ENCODE assay signal across 8 mouse cellular contexts in genomic region chr1:52800340-52800740, GRCm38 (mm10). TPM values are rescaled to one million over a fixed set of nuclear protein-coding genes. Genes with fewer than 3 reads are reported as not detected.
DNase-seq lines count a peak whose midpoint lies in the region; ATAC-seq and TF ChIP-seq lines count a peak whose summit lies in the region.

No protein-coding gene starts in this region.

- H3K9ac ChIP-seq in liver, embryonic 15.5 days = no peak overlapping the region
- no peak overlapping the region for H3K9ac ChIP-seq in forebrain, embryonic 16.5 days (replicated peaks; ENCODE audit: low read depth, low read length)

- H3K4me1 ChIP-seq in bone marrow, adult 2 months (ENCODE audit: control insufficient read depth, insufficient read depth, low read length) = peaks cover 3% of the 10 kb centered on the region; the same call in 1 of the 2 replicates
- H3K4me1 ChIP-seq in liver, embryonic 15.5 days (replicated peaks) = peaks cover 28% of the 10 kb centered on the region
- H3K4me1 ChIP-seq in spleen, adult 2 months (ENCODE audit: control insufficient read depth, insufficient read depth, insufficient read length) = peaks cover 12% of the 10 kb centered on the region
- peaks cover 5% of the 10 kb centered on the region for H3K4me1 ChIP-seq in forebrain, embryonic 16.5 days (replicated peaks; ENCODE audit: control insufficient read depth, insufficient read depth, low read length)

- DNase-seq in heart, adult 11 months = peak; percentile 96
- no peak for DNase-seq in heart, postnatal 4 days
- peak; percentile 63 to 77 for DNase-seq in spleen, adult 2 months (ENCODE audit: low read depth in 1 of 2, low spot score in 2 of 2)
- no peak for DNase-seq in testis, postnatal 10 days (ENCODE audit: low spot score)
- no peak for DNase-seq in cerebellum, postnatal 36 days

- no peak overlapping the region for H3K4me3 ChIP-seq in bone marrow, adult 2 months (replicated peaks; ENCODE audit: control insufficient read depth, low read depth, low read length)
- H3K4me3 ChIP-seq in liver, embryonic 15.5 days (replicated peaks) = no peak overlapping the region
- H3K4me3 ChIP-seq in spleen, adult 2 months (ENCODE audit: extremely low read depth, insufficient read depth, insufficient read length) = no peak overlapping the region
- H3K4me3 ChIP-seq in forebrain, embryonic 16.5 days (replicated peaks; ENCODE audit: low read length) = no peak overlapping the region

- 2% methylated on average over 3 of the region's 3 CpGs for WGBS in bone marrow, adult 2 months
- WGBS in liver, embryonic 15.5 days (ENCODE audit: insufficient replicate concordance) = 2% methylated on average over 3 of the region's 3 CpGs
- WGBS in spleen, adult 2 months = under 1% methylated on average over 3 of the region's 3 CpGs
- 82% methylated on average over 3 of the region's 3 CpGs for WGBS in forebrain, embryonic 16.5 days

- H3K27ac ChIP-seq in bone marrow, adult 2 months (ENCODE audit: control insufficient read depth, insufficient read depth, low read depth, low read length, poor library complexity) = peak overlapping the region; percentile 80
- 0 out of 2 replicates have a peak overlapping the region, but pooled peaks have one; percentile 55 for H3K27ac ChIP-seq in liver, embryonic 15.5 days (replicated peaks)
- peak overlapping the region; percentile 80 for H3K27ac ChIP-seq in spleen, adult 2 months (ENCODE audit: insufficient read depth, low read length)
- H3K27ac ChIP-seq in forebrain, embryonic 16.5 days (ENCODE audit: low read length) = no peak overlapping the region

- no peak for TF ChIP-seq CTCF in bone marrow, adult 2 months (IDR thresholded peaks at IDR 0.05; ENCODE audit: control insufficient read depth, insufficient read depth, low read length)
- no peak for TF ChIP-seq CTCF in spleen, adult 2 months (IDR thresholded peaks at IDR 0.05; ENCODE audit: extremely low read depth, insufficient read depth, insufficient read length, insufficient replicate concordance)

- H3K27me3 ChIP-seq in liver, embryonic 15.5 days = no peaks in the 10 kb centered on the region
- H3K27me3 ChIP-seq in spleen, adult 2 months (ENCODE audit: control insufficient read depth, insufficient read depth, low read length) = no peaks in the 10 kb centered on the region
- no peaks in the 10 kb centered on the region for H3K27me3 ChIP-seq in forebrain, embryonic 16.5 days (replicated peaks; ENCODE audit: control insufficient read depth, insufficient read depth, low read length)

- peak; percentile 67 for ATAC-seq in liver, embryonic 15.5 days (ENCODE audit: insufficient read depth)
- ATAC-seq in forebrain, embryonic 16.5 days = no peak

- H3K9me3 ChIP-seq in liver, embryonic 15.5 days (replicated peaks) = no peaks in the 10 kb centered on the region
- no peaks in the 10 kb centered on the region for H3K9me3 ChIP-seq in forebrain, embryonic 16.5 days (ENCODE audit: control insufficient read depth, low read length)

- TF ChIP-seq POLR2A in bone marrow, adult 2 months (IDR thresholded peaks at IDR 0.05; ENCODE audit: borderline replicate concordance, control insufficient read depth, low read depth, low read length) = no peak
- TF ChIP-seq POLR2A in spleen, adult 2 months (IDR thresholded peaks at IDR 0.05; ENCODE audit: low read depth, low read length) = peak; percentile 42; the same call in 1 of the 2 replicates

- H3K36me3 ChIP-seq in liver, embryonic 15.5 days (replicated peaks) = no peaks in the 10 kb centered on the region
- peaks cover 3% of the 10 kb centered on the region; the same call in 1 of the 2 replicates for H3K36me3 ChIP-seq in spleen, adult 2 months (ENCODE audit: control insufficient read depth, insufficient read depth, low read length)
- H3K36me3 ChIP-seq in forebrain, embryonic 16.5 days (ENCODE audit: control insufficient read depth, insufficient read depth) = no peaks in the 10 kb centered on the region

- H3K4me2 ChIP-seq in liver, embryonic 15.5 days = peak overlapping the region; percentile 15; the same call in 1 of the 2 replicates
- H3K4me2 ChIP-seq in forebrain, embryonic 16.5 days (ENCODE audit: low read length) = no peak overlapping the region

RNA-seq across cellular contexts. Expression of gene Inpp1, which starts 17.1 kb away (rescaled TPM):
- total RNA-seq in heart, postnatal 4 days (2021) = 10 to 100 TPM; 20.5 to 22.3 TPM
- polyA plus RNA-seq in bone marrow, adult 2 months (2011; ENCODE audit: insufficient read depth, insufficient read length, low replicate concordance, missing spikeins) = 12.6 and 15.8 TPM in 2 replicates
- polyA plus RNA-seq in liver, embryonic 15.5 days (2015; fragmentation: Nextera tagmentation; extraction: Ambion mirVana) = 5.2 and 5.8 TPM in 2 replicates
- 11.3 and 12.1 TPM in 2 replicates for polyA plus RNA-seq in spleen, adult 2 months (2012; rRNA removed)
- 25.9 and 32.1 TPM in 2 replicates for polyA plus RNA-seq in forebrain, embryonic 16.5 days (2015; fragmentation: Nextera tagmentation; extraction: Ambion mirVana)

RNA-seq across cellular contexts. Expression of gene Hibch, which starts 44.4 kb away (rescaled TPM):
- 10 to 100 TPM; 45.3 to 47.2 TPM for total RNA-seq in heart, postnatal 4 days (2021)
- polyA plus RNA-seq in bone marrow, adult 2 months (2011; ENCODE audit: insufficient read depth, insufficient read length, low replicate concordance, missing spikeins) = 2.2 and 8.8 TPM in 2 replicates
- polyA plus RNA-seq in liver, embryonic 15.5 days (2015; fragmentation: Nextera tagmentation; extraction: Ambion mirVana) = 13.8 and 15.9 TPM in 2 replicates
- polyA plus RNA-seq in spleen, adult 2 months (2012; rRNA removed) = 7.4 and 7.6 TPM in 2 replicates
- 24.3 and 25.6 TPM in 2 replicates for polyA plus RNA-seq in forebrain, embryonic 16.5 days (2015; fragmentation: Nextera tagmentation; extraction: Ambion mirVana)

Comparison
In these comparisons a context has a peak if more than half of its experiments do, and no peak if none do; other contexts are left out.
1. DNase-seq: peak in heart, adult 11 months (single experiment) and spleen, adult 2 months (2 of 2); none in heart, postnatal 4 days (single experiment), testis, postnatal 10 days (single experiment) and cerebellum, postnatal 36 days (0 of 2).